Mouse (Mus musculus): ENCODE data around the gene Zmynd15. TPM values are rescaled to one million over a fixed set of nuclear protein-coding genes. Genes with fewer than 3 reads are reported as not detected.

The Zmynd15 gene
- polyA plus RNA-seq, 1 experiment from 2014 or later: 0.62 TPM

DNA sequence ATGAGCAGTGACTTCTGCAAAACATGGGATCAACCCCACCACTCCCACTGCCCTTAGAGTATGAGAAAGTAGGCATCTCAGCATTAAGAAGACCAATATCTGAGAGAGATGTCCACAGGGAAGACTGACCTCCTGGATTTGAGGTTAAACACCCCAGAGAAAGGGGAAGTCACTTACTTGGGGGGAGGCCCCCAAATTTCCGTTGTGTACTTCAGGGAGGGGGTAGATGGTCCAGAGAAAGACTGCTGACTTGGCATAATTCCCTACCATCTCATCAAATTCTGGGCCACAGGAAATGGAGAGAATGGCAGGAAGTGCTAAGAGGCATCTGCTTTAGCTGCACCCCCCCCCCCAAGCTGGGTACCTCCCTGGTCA, 25.7 kb upstream of the Zmynd15 start:
- H3K9ac ChIP-seq: peak overlapping the region; percentile 89
- H3K4me3 ChIP-seq: peak overlapping the region; percentile 77
- WGBS: 60% methylated on average over 1 of the region's 1 CpGs
- no peaks in the 10 kb centered on the region for H3K27me3 ChIP-seq
- no peak overlapping the region for H3K27ac ChIP-seq
- H3K4me2 ChIP-seq (replicated peaks): peak overlapping the region; percentile 87
- no peaks in the 10 kb centered on the region for H3K9me3 ChIP-seq
- ATAC-seq (ENCODE audit: low FRiP score, low read depth): no peak
- peaks cover 26% of the 10 kb centered on the region for H3K4me1 ChIP-seq
- peaks cover 28% of the 10 kb centered on the region for H3K36me3 ChIP-seq

DNA sequence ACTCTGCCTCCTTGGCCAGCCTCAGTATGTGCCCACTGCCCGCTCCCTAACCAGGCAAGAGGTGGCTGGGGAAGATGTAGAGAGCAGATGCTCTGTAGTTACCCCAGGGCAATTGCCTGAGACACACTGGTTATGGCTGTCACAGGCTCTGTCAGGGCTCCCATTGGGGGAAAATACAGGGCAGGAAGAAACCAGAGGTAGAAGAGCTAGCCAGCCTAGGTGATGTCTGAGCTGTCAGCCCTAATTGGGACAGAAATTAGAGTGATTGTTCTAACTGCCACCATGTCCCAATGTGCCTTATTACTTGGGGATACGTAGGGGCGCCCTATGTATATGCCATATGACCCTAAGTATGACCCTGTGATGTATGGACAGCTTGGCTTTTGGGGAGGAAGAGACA, 25.3 kb upstream of the Zmynd15 start:
- Histone ChIP-seq H3K4me1 (peaks cover 26% of the 10 kb centered on the region), H3K9me3 (no peaks in the 10 kb centered on the region), H3K27ac (no peak overlapping the region), H3K4me2 (replicated peaks) (peak overlapping the region; percentile 87), H3K27me3 (no peaks in the 10 kb centered on the region), H3K36me3 (peaks cover 32% of the 10 kb centered on the region), H3K9ac (peak overlapping the region; percentile 43), H3K4me3 (0 out of 2 replicates have a peak overlapping the region, but pooled peaks have one; percentile 5)
- no peak for ATAC-seq (ENCODE audit: low FRiP score, low read depth)
- 88% methylated on average over 3 of the region's 3 CpGs for WGBS

DNA sequence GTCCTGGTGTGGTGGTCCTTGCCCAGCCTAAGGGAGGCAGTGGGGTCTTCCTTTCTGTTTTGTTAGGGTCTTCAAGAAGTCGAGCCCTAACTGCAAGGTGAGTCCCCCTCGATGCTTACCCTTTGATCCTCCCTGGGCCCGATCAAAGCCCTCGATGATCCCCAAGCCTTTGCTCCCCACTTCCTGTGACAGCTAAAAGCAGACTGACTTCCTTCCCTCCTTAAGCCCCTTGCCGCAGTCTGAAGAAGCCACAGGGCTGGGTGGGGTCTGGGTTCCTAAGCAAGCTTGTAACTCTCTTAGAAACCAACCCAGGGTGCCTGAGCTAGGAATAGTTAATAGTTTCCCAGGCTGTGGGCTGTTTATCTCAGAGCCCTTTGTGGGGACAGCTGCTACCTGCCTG, 23.8 kb upstream of the Zmynd15 start:
- Histone ChIP-seq H3K27ac (no peak overlapping the region), H3K4me1 (peaks cover 26% of the 10 kb centered on the region), H3K9ac (no peak overlapping the region), H3K9me3 (no peaks in the 10 kb centered on the region), H3K4me3 (no peak overlapping the region), H3K36me3 (peaks cover 47% of the 10 kb centered on the region), H3K4me2 (replicated peaks) (no peak overlapping the region), H3K27me3 (no peaks in the 10 kb centered on the region)
- ATAC-seq (ENCODE audit: low FRiP score, low read depth): no peak
- 58% methylated on average over 5 of the region's 5 CpGs for WGBS

DNA sequence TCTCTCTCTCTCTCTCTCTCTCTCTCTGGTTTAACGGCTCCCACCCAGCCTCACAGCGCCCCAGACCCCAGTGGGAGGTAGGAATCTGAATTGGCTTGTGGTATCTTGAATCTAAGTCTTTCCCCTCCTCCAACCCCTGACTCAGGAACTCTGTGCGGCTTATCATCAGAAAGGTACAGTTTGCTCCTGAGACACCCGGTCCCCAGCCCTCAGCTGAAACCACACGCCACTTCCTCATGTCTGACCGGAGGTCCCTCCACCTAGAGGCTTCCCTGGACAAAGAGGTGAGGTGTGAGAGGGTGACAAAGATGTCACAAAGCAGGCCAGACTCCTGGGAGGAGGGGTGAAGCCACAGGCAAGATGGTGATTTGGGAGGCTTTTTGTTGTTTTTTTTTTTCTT, 21.8 kb upstream of the Zmynd15 start:
- Histone ChIP-seq H3K4me1 (peaks cover 22% of the 10 kb centered on the region), H3K4me3 (no peak overlapping the region), H3K27me3 (no peaks in the 10 kb centered on the region), H3K9me3 (no peaks in the 10 kb centered on the region), H3K27ac (no peak overlapping the region), H3K4me2 (replicated peaks) (no peak overlapping the region), H3K9ac (no peak overlapping the region), H3K36me3 (peaks cover 65% of the 10 kb centered on the region)
- ATAC-seq (ENCODE audit: low FRiP score, low read depth): no peak
- 89% methylated on average over 6 of the region's 6 CpGs for WGBS

GRCm38 (mm10) chr11:70438728-70439374, 20.4 kb upstream of the Zmynd15 start:
- Histone ChIP-seq H3K9me3 (no peaks in the 10 kb centered on the region), H3K4me3 (no peak overlapping the region), H3K4me2 (replicated peaks) (no peak overlapping the region), H3K4me1 (peaks cover 11% of the 10 kb centered on the region), H3K36me3 (peaks cover 65% of the 10 kb centered on the region), H3K9ac (no peak overlapping the region), H3K27ac (no peak overlapping the region), H3K27me3 (no peaks in the 10 kb centered on the region)
- 81% methylated on average over 7 of the region's 7 CpGs for WGBS
- ATAC-seq (ENCODE audit: low FRiP score, low read depth): no peak

GRCm38 (mm10) chr11:70440637-70441036, 18.6 kb upstream of the Zmynd15 start:
- H3K36me3 ChIP-seq: peaks cover 65% of the 10 kb centered on the region
- WGBS: 92% methylated on average over 4 of the region's 4 CpGs

DNA sequence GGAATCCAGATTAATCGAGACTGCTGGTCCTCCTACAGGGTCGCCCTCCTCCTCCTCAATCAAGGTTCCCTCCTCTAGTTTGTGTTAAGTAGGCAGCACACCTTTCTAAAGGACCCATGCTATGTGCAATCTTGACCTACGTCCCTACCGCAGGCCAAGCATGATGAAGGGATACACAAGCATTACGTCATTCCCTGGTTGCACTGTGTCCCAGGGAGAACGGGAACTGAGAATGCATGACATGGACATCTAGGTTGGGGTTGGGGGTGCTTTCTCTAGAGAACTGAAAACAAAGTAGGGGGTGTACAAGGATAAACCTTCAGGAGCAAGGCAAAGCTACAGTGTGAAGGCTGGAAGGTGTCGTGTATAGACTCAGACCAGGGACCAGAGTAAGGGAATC, 17.4 kb upstream of the Zmynd15 start:
- H3K36me3 ChIP-seq: peaks cover 54% of the 10 kb centered on the region
- no peak overlapping the region for H3K4me2 ChIP-seq (replicated peaks)
- H3K4me1 ChIP-seq: 0 out of 2 replicates have a peak, but pooled peaks cover 2% of the 10 kb centered on the region
- H3K4me3 ChIP-seq: no peak overlapping the region
- H3K9ac ChIP-seq: no peak overlapping the region
- no peak overlapping the region for H3K27ac ChIP-seq
- H3K27me3 ChIP-seq: no peaks in the 10 kb centered on the region
- ATAC-seq (ENCODE audit: low FRiP score, low read depth): no peak
- WGBS: 90% methylated on average over 7 of the region's 7 CpGs
- no peaks in the 10 kb centered on the region for H3K9me3 ChIP-seq

More at GRCm38 (mm10) chr11:70440637-70441036, 18.6 kb upstream of the Zmynd15 start:
- H3K4me2 ChIP-seq (replicated peaks): no peak overlapping the region
- no peak overlapping the region for H3K27ac ChIP-seq
- H3K4me3 ChIP-seq: no peak overlapping the region
- no peaks in the 10 kb centered on the region for H3K4me1 ChIP-seq
- no peak for ATAC-seq (ENCODE audit: low FRiP score, low read depth)
- no peaks in the 10 kb centered on the region for H3K27me3 ChIP-seq
- no peaks in the 10 kb centered on the region for H3K9me3 ChIP-seq
- H3K9ac ChIP-seq: 0 out of 2 replicates have a peak overlapping the region, but pooled peaks have one; percentile 19

GRCm38 (mm10) chr11:70443964-70444363, 15.3 kb upstream of the Zmynd15 start:
- H3K4me2 ChIP-seq (replicated peaks): no peak overlapping the region
- H3K9me3 ChIP-seq: no peaks in the 10 kb centered on the region
- no peak overlapping the region for H3K9ac ChIP-seq
- ATAC-seq (ENCODE audit: low FRiP score, low read depth): no peak
- H3K36me3 ChIP-seq: peaks cover 33% of the 10 kb centered on the region
- 83% methylated on average over 3 of the region's 3 CpGs for WGBS
- H3K4me1 ChIP-seq: 0 out of 2 replicates have a peak, but pooled peaks cover 3% of the 10 kb centered on the region
- H3K27ac ChIP-seq: no peak overlapping the region
- no peaks in the 10 kb centered on the region for H3K27me3 ChIP-seq
- H3K4me3 ChIP-seq: no peak overlapping the region

GRCm38 (mm10) chr11:70444667-70445066, 14.6 kb upstream of the Zmynd15 start:
- whole genome bisulfite sequencing: 78% methylated on average over 6 of the region's 6 CpGs
- H3K4me2 ChIP-seq (replicated peaks): no peak overlapping the region
- H3K27me3 ChIP-seq: no peaks in the 10 kb centered on the region
- ATAC-seq (ENCODE audit: low FRiP score, low read depth): no peak
- 0 out of 2 replicates have a peak, but pooled peaks cover 3% of the 10 kb centered on the region for H3K4me1 ChIP-seq
- H3K4me3 ChIP-seq: no peak overlapping the region
- no peak overlapping the region for H3K9ac ChIP-seq
- peaks cover 26% of the 10 kb centered on the region for H3K36me3 ChIP-seq
- H3K9me3 ChIP-seq: no peaks in the 10 kb centered on the region
- no peak overlapping the region for H3K27ac ChIP-seq

DNA sequence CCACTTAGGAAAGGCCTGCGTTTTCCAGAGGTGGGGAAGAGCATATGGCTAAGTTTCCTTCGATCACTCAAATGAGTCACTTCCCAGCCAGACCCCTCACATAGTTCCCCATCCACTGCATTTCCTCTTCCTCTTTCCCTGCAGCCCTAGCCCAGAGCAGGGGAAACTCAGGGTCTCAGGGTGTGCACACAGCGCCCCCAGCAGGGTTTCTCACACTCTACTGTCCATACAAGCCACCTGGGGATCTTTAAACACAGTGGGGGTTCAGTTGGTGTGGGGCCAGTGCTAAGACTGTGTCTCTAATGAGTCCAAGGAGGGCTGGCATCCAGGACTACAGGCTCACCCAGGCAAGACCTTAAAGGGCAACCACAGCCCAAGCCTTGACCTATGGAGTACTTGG, 12.5 kb upstream of the Zmynd15 start:
- H3K27me3 ChIP-seq: no peaks in the 10 kb centered on the region
- no peak for ATAC-seq (ENCODE audit: low FRiP score, low read depth)
- H3K36me3 ChIP-seq: peaks cover 6% of the 10 kb centered on the region; the same call in 1 of the 2 replicates
- no peaks in the 10 kb centered on the region for H3K9me3 ChIP-seq
- 0 out of 2 replicates have a peak, but pooled peaks cover 7% of the 10 kb centered on the region for H3K4me1 ChIP-seq
- no peak overlapping the region for H3K9ac ChIP-seq
- WGBS: 32% methylated on average over 3 of the region's 3 CpGs
- no peak overlapping the region for H3K27ac ChIP-seq
- H3K4me2 ChIP-seq (replicated peaks): no peak overlapping the region
- H3K4me3 ChIP-seq: no peak overlapping the region

- no peak for ATAC-seq (ENCODE audit: low FRiP score, low read depth)
- Histone ChIP-seq H3K9me3 (no peaks in the 10 kb centered on the region), H3K27me3 (no peaks in the 10 kb centered on the region), H3K4me3 (no peak overlapping the region), H3K4me1 (peaks cover 8% of the 10 kb centered on the region), H3K36me3 (no peaks in the 10 kb centered on the region), H3K27ac (no peak overlapping the region), H3K4me2 (replicated peaks) (no peak overlapping the region), H3K9ac (no peak overlapping the region)
- 71% methylated on average over 1 of the region's 1 CpGs for WGBS
Observed at GRCm38 (mm10) chr11:70447373-70447772, 11.9 kb upstream of the Zmynd15 start.

DNA sequence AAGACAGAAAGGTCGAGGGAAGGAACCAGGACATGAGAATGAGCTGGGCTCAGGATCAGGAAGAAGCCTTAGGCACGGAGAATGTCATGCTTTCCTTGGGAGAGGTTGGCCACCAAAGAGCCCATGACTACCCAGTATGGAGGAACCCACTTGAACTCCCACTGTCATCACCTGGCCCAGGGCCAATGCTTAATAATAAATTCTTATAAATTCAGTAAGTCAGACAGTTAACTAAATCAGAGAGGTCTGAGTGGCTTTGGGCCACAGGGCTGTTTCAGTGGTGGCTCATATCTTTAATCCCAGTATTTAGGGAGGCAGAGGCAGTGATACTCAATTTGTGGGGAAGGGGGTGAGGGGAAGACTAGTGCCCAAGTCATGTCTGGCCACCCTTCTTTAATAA, 8.3 kb upstream of the Zmynd15 start:
- Histone ChIP-seq H3K4me1 (peaks cover 22% of the 10 kb centered on the region), H3K4me2 (replicated peaks) (no peak overlapping the region), H3K9me3 (no peaks in the 10 kb centered on the region), H3K27ac (no peak overlapping the region), H3K4me3 (no peak overlapping the region), H3K9ac (no peak overlapping the region), H3K27me3 (no peaks in the 10 kb centered on the region), H3K36me3 (peaks cover 9% of the 10 kb centered on the region)
- WGBS: 83% methylated on average over 2 of the region's 2 CpGs
- no peak for ATAC-seq (ENCODE audit: low FRiP score, low read depth)

Data from limb, embryonic 13.5 days (tissue).